Mouse (Mus musculus) heart, adult 2 months (tissue): ENCODE measurements at regions not wholly inside any gene's neighbourhood (a gene's known extent, or its start where the extent isn't known, plus 50 kb on each side); places are given as distances from the start of the nearest gene placed in this dataset.

Experiments
- DNase-seq, 2 experiments: peaks; one replicate each; pipeline ENCODE4 v3.0.0; 2021
- H3K27ac ChIP-seq: fragments of 200-600 bp; 2 replicates; pipeline ENCODE4 v1.8.1; 2022
- H3K27me3 ChIP-seq: fragments of 200-500 bp; 2 replicates; pipeline ENCODE4 v1.6.1; 2012; ENCODE audit warnings: mild to moderate bottlenecking, low read length, inconsistent platforms, mixed read lengths; ENCODE audit not compliant: control insufficient read depth, insufficient read depth
- H3K36me3 ChIP-seq: fragments of 200-500 bp; 2 replicates; pipeline ENCODE4 v1.6.1; 2012; ENCODE audit warnings: low read length, inconsistent platforms; ENCODE audit not compliant: control insufficient read depth, insufficient read depth
- H3K4me1 ChIP-seq: fragments of 200-500 bp; 2 replicates; pipeline ENCODE4 v1.6.1; 2011; ENCODE audit warnings: low read length; ENCODE audit not compliant: control insufficient read depth, insufficient read depth
- H3K4me3 ChIP-seq: fragments of 200-600 bp; 2 replicates; pipeline ENCODE4 v1.8.1; 2022
- H3K79me2 ChIP-seq: fragments of 200-500 bp; replicated peaks from 2 replicates; pipeline ENCODE4 v1.6.1; 2012; ENCODE audit warnings: mild to moderate bottlenecking, inconsistent platforms, low read length, moderate library complexity, mixed read lengths; ENCODE audit not compliant: control insufficient read depth, insufficient read depth
- H3K9ac ChIP-seq: fragments of 200-500 bp; 2 replicates; pipeline ENCODE4 v1.6.1; 2012; ENCODE audit warnings: low read depth, mild to moderate bottlenecking, control low read depth, inconsistent platforms, low read length, mixed read lengths
- CTCF ChIP-seq: fragments of 200-600 bp; IDR thresholded peaks from 2 replicates; pipeline ENCODE4 v1.8.1; 2022; ENCODE audit warnings: antibody characterized with exemption, mild to moderate bottlenecking, moderate library complexity
- EP300 ChIP-seq: fragments of 200-500 bp; IDR thresholded peaks from 2 replicates; pipeline ENCODE4 v1.6.1; 2011; ENCODE audit warnings: low read depth, low read length, control low read depth; ENCODE audit not compliant: insufficient read depth
- POLR2A ChIP-seq: fragments of 200-500 bp; IDR thresholded peaks from 2 replicates; pipeline ENCODE4 v1.6.1; 2011; ENCODE audit warnings: mild to moderate bottlenecking, low read depth, low read length, control low read depth; ENCODE audit not compliant: insufficient read depth
- WGBS: fragments of 180-500 bp; shearing (Covaris S2); methylation state at CpG from one replicate; pipeline ENCODE4 v1.1.7; 2018; 5-methylcytosine and 5-hydroxymethylcytosine counted together
- intact Hi-C: fragments of 180-260 bp; cut with DNase I; formaldehyde crosslinking; loops from one replicate; pipeline ENCODE4 v1.15.1; 2025

DNA sequence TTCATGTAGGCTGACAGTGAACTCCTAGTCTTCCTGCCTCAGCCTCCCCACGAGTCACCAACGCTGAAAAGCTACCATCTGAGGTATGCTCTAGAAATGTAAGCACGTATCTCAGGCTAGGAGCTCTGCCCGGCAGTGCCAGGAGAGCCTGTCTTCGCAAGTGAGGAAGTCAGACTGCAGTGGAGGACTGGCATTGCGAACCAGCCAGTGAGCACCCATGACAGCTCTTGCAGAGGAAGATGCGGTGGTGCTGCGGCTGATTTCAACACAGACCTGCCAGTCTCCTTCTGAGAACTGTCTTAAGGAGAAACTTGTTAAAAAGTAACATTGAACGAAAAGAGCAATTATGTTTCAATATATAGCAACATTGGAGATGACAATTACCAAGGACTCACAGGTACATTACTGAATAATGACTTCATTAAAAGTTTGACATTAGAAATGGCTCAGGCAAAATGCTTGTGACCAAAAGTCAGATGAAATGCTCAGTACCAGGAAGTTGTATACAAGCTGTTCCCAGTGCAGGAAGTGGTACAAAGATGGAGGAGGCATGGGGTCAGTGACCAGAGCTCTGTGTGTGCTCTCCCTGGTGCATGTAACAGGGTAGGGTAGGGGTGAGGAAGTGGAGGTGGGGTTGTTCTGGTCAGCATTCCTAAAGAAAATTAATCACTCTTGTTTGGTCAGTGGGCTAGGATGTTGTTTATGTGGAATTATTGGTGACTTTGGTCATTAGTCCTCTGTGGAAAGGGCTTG lies 58.1 kb upstream of the Slc38a2 start:
- Histone ChIP-seq H3K79me2 (no peaks in the 10 kb centered on the region), H3K9ac (no peak overlapping the region)

DNA sequence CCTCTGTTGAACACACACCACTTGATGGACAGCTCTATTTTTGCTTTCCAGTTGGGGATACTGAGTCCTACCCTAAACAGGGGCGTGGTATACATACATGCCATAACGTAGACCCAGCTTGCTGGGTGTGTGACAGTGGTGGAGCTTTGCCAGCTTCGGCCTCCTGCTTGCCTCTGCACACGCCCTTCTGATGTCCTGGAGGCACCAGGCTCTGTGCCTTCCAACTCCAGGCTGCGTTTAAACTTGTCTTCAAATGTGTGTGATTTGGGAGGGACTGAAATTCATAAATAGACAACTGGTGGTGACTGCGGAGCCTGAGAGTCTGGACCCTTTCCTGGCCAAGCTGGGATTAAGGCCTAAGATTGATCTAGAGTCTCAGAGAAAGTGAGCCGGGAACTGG lies 56.9 kb upstream of the Slc38a2 start:
- no peak for TF ChIP-seq EP300
- TF ChIP-seq POLR2A: no peak
- no peak for TF ChIP-seq CTCF
- H3K4me3 ChIP-seq: no peak overlapping the region
- peaks cover 11% of the 10 kb centered on the region for H3K4me1 ChIP-seq
- H3K79me2 ChIP-seq: no peaks in the 10 kb centered on the region
- 33% methylated on average over 7 of the region's 7 CpGs for WGBS
- DNase-seq: no peak
- H3K9ac ChIP-seq: no peak overlapping the region
- no peak overlapping the region for H3K27ac ChIP-seq
- H3K27me3 ChIP-seq: no peaks in the 10 kb centered on the region
- intact Hi-C loops: no loop called here
- H3K36me3 ChIP-seq: no peaks in the 10 kb centered on the region

More for the DNA sequence above, 58.1 kb upstream of the Slc38a2 start:
- intact Hi-C loops: no loop called here
- no peak for TF ChIP-seq EP300
- no peak for TF ChIP-seq CTCF
- no peak for TF ChIP-seq POLR2A
- no peak overlapping the region for H3K27ac ChIP-seq
- no peaks in the 10 kb centered on the region for H3K27me3 ChIP-seq
- no peak for DNase-seq
- H3K4me3 ChIP-seq: no peak overlapping the region
- no peaks in the 10 kb centered on the region for H3K36me3 ChIP-seq
- H3K4me1 ChIP-seq: peaks cover 9% of the 10 kb centered on the region
- WGBS: 81% methylated on average over 9 of the region's 9 CpGs

DNA sequence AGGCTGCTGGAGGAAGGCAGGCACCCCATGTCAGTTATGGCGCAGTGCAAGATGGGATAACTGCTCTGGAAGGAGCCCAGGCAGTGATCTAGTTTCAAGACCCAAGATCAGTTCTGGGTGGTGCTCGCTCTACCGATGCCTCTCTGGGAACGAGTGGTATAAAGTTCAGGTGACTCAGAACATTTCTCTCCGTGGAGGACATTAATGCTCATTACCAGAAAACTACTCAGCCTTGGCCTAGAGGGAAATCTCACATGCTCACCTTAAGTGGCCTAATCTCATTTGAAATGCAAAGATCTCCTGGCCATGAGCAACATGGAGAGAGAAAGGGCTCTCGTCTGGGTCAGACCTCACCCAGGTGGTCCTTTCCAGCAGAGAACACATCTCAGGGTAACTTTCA lies 56.4 kb upstream of the Slc38a2 start:
- Histone ChIP-seq H3K79me2 (no peaks in the 10 kb centered on the region), H3K27ac (no peak overlapping the region), H3K27me3 (no peaks in the 10 kb centered on the region), H3K36me3 (no peaks in the 10 kb centered on the region), H3K4me1 (peaks cover 13% of the 10 kb centered on the region), H3K9ac (no peak overlapping the region), H3K4me3 (no peak overlapping the region)
- no peak for DNase-seq
- TF ChIP-seq POLR2A (no peak), EP300 (no peak), CTCF (no peak)
- 87% methylated on average over 6 of the region's 6 CpGs for WGBS
- intact Hi-C loops: no loop called here

DNA sequence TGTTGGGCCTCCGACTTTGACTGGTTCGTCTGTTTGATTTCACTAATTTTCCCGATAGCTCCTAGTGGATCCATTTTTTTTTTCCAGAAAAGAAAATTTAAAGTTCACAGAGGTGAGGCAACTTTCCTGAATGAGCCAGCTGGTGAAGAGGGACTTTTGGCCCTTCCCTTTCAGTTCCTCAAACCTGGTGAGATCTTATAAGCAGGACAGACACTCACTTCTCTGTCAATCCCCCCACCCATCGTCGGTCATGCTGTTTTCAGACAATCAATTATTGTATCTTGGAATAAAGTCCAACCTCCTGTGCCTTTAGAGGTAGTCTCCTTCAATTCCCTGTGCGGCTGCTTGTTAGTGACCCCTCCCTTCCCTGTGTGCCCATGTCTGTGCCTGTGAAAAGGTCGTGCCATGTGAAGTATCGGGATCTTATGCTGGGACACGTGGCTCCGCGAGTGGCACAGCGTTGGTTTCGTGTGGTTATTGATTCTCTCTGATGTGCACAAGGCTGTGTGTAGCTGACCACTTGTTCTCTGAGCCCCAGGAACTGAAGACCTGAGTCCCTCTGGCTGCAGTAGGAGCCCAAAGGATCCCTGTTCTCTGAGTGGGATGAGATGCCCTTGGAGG lies 55.9 kb upstream of the Slc38a2 start:
- Histone ChIP-seq H3K9ac (no peak overlapping the region), H3K79me2 (no peaks in the 10 kb centered on the region), H3K4me3 (no peak overlapping the region), H3K27me3 (no peaks in the 10 kb centered on the region), H3K36me3 (no peaks in the 10 kb centered on the region), H3K27ac (no peak overlapping the region), H3K4me1 (peaks cover 13% of the 10 kb centered on the region)
- TF ChIP-seq EP300 (no peak), CTCF (no peak), POLR2A (no peak)
- DNase-seq: no peak
- 92% methylated on average over 13 of the region's 13 CpGs for WGBS
- intact Hi-C loops: no loop called here

DNA sequence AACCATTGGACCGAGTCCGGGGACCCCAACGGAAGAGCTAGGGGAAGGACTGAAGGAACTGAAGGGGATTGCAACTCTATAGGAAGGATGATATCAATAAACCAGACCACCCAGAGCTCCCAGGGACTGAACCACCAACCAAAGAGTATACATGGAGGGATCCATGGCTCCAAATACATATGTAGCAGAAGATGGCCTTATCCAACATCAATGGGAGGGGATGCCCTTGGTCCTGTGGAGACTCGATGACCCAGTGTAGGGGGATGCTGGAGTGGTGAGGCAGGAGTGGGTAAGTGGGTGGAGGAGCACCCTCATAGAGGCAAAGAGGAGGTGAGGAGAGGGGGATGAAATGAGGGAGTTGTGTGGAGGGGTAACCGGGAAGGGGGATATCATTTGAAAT lies 54.5 kb upstream of the Slc38a2 start:
- Histone ChIP-seq H3K4me3 (no peak overlapping the region), H3K27ac (no peak overlapping the region), H3K4me1 (peaks cover 13% of the 10 kb centered on the region), H3K36me3 (no peaks in the 10 kb centered on the region), H3K9ac (no peak overlapping the region), H3K27me3 (no peaks in the 10 kb centered on the region), H3K79me2 (no peaks in the 10 kb centered on the region)
- intact Hi-C loops: loop anchor here (5.0 kb wide), 2 partner anchors 38 to 183 kb away; no protein-coding TSS in a partner anchor
- no peak for DNase-seq
- TF ChIP-seq CTCF: no peak
- no peak for TF ChIP-seq EP300
- TF ChIP-seq POLR2A: no peak
- WGBS: 94% methylated on average over 5 of the region's 5 CpGs

DNA sequence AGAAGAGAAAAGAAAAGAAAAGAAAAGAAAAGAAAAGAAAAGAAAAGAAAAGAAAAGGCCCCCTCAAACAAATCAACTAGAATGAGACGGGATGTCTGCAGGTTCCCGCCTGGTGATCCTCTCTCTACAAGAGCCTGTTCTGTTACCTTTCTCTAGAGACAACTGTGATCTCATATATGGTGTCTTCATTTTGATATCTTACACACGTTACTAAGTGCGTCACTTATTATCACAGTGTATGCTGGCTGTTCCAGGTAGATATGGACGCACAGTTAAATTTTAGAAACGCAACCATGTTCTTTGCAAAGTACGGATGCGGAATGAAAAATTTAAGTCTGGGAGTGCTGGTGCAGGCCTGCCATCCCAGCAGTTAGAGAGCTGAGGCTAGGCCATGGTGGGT lies 53.2 kb upstream of the Slc38a2 start:
- Histone ChIP-seq H3K27ac (no peak overlapping the region), H3K4me1 (peaks cover 11% of the 10 kb centered on the region), H3K9ac (no peak overlapping the region), H3K36me3 (no peaks in the 10 kb centered on the region), H3K27me3 (no peaks in the 10 kb centered on the region), H3K4me3 (no peak overlapping the region), H3K79me2 (no peaks in the 10 kb centered on the region)
- intact Hi-C loops: loop anchor here (5.0 kb wide), 2 partner anchors 40 to 185 kb away; no protein-coding TSS in a partner anchor
- DNase-seq: no peak
- TF ChIP-seq CTCF (no peak), EP300 (no peak), POLR2A (no peak)
- WGBS: 97% methylated on average over 8 of the region's 8 CpGs
